Mouse (Mus musculus) gastrocnemius, postnatal 25 days (tissue): ENCODE measurements at regions not wholly inside any gene's neighbourhood (a gene's known extent, or its start where the extent isn't known, plus 50 kb on each side); places are given as distances from the start of the nearest gene placed in this dataset.
A peak's percentile ranks its signal among the peaks of the same experiment; 100 is the strongest.

Experiments used
- DNase-seq: peaks from one replicate; pipeline ENCODE4 v3.0.0; 2022

- DNase-seq: no peak
These were observed 291.9 kb upstream of the Thbs1 start for GRCm38 (mm10) chr2:117819701-117820225.

DNA sequence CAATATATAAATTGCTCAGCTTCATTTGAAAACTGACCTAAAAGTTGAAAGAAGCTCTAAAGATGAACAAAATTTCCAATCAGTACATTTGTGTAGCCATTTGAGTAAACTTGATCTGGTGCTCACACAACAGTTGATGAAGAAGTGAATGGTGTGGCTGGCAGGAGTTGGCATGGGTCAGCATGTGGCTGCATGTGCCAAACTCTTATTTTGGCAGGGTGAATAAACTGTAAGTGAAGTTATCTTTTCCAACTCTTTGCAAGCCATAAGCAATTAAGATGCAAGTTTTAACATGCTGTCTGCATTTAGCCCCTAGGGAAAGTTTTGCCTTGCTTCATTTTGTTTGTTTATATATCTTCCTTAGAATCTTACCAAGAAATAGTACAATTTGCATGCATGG lies 291.0 kb upstream of the Thbs1 start:
- DNase-seq: no peak

- DNase-seq: no peak
These were observed 286.6 kb upstream of the Thbs1 start for GRCm38 (mm10) chr2:117825088-117825487.

DNA sequence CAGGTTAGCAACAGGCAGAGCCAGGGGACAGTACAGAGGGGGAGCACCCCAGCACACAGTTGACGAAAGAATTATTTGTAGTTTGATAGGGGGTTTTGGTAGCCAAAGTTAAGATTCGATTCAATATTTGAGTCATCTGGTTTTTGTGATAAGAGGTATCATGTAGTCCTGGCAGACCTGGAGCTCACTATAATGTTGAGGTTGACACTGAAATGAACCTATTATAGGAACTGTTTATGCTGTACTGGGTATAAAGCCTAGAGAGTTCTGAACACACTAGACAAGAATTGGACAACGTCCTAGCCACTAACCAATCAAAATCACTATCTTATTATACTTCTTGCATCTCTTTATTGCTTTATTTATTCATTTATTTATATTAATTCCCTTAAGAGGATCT lies 284.4 kb upstream of the Thbs1 start:
- DNase-seq: no peak

GRCm38 (mm10) chr2:117838387-117838786 lies 273.3 kb upstream of the Thbs1 start:
- DNase-seq: peak; percentile 24

DNA sequence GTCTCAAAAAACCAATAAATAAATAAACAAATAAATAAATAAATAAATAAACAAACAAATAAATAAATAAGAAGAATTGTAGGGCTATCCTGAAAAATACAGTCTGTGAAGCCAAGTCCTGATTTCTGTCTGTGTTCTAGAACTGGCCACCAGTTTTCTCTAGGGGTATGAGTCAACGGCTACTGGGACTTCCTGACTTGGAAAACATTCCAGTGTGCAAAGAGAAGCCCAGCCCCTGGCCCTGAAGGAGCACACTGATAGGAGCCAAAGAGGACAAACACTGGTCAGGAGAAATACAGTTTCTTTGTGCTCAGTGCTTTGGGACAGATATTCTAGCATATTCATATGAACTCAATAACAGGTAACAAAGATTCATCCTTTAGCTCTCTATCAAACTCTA lies 271.3 kb upstream of the Thbs1 start:
- DNase-seq: peak; percentile 74

- no peak for DNase-seq
These were observed 269.2 kb upstream of the Thbs1 start for GRCm38 (mm10) chr2:117842309-117842986.

DNA sequence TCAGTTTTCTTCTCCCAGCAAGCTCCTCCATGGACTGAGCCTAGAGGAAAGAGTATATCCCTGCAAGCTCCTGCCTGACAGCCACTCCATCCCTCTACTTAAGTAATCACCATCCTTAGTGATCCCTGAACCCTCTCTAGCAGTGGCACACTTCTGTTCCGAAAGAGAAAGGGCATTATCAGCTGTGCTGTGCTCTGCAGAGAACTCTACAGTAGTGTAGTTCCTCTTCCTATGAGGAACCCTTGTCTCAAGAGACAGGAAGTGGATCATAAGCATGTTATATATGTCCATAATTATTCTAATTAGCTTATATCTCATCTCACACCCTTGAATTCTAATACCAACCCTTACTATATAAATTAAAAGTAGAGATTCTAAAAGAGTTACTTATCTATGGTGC lies 259.2 kb upstream of the Thbs1 start:
- no peak for DNase-seq

- no peak for DNase-seq
These were observed 249.4 kb upstream of the Thbs1 start for GRCm38 (mm10) chr2:117862301-117862700.

DNA sequence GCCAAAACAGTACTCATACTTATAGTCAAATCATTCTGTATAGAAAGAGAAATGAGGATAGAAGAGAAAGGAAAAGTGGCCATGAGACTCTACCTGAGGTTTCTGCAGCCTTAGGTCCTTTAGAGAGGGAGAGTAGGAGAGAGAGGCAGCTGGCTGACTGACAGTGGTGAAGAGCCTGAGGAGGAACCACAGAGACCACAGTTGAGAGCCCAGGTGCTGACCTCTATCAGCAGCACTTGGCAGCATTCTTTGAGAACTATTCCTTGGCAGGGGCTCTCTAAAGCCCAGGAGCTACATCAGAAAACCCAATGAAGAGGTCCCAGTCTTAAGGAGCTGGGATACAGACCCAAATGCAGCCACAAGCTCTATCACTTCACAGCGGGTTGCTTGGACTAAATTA lies 246.6 kb upstream of the Thbs1 start:
- no peak for DNase-seq

- DNase-seq: no peak
These were observed 244.7 kb upstream of the Thbs1 start for GRCm38 (mm10) chr2:117866946-117867345.

DNA sequence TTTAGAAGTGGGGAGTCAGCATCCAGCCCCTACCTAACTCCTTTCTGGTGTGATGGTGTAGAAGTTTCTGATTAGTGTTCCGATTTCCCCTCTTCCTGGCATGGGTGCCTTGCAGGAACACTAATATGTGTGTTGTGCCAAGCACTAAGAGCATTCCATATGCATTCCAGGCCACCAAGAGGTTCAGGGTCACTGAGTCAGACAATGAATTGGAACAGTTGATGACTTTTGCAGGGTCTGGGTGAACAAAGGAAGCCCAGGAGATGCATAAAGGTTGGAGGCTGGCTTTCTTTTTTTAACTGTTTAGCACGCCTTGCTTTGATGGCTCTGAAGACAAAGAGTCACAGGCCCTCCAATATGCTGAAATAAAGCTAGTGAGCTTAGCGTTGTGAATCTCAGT lies 244.3 kb upstream of the Thbs1 start:
- DNase-seq: peak; percentile 5

DNA sequence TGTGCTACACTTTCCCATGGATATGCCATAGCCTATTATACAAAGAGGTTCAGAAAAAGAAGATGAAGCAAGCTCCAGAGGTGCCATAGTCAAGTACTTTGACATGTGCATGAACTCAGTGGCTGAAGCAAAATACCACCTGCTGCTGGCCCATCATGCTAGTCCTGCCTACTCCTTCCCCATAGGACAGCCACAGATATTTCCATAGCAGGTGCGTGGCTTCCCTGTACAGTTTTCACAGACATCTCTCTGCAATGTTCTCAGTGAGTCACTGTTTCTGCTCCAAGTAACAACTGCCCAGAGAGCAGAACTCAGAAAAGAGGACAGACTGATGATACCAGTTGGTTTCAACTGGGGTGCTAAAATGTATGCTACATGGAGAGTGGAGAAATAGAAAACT lies 242.8 kb upstream of the Thbs1 start:
- no peak for DNase-seq

- no peak for DNase-seq
These were observed 240.0 kb upstream of the Thbs1 start for GRCm38 (mm10) chr2:117871507-117872282.

- no peak for DNase-seq
These were observed 233.9 kb upstream of the Thbs1 start for GRCm38 (mm10) chr2:117877816-117878215.

- DNase-seq: no peak
These were observed 229.5 kb upstream of the Thbs1 start for GRCm38 (mm10) chr2:117882136-117882535.

DNA sequence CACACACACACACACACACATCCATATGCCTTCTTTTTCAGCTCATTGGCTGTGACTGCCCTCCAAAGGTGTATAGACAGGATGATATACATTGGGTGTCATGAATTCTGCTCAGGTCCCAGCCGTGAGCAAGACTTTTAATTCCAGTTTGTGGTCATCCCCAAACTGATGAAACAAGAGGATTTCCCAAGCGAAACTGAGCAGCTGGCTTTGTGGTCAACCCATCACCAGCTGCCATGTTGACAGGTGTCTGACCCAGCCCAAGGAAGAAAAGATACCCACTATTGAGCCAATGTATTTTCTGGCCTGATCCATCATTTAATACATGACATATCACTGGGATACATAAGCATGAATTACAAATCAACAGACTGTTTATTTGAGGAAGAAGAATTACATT lies 228.8 kb upstream of the Thbs1 start:
- DNase-seq: no peak

- DNase-seq: no peak
These were observed 225.2 kb upstream of the Thbs1 start for GRCm38 (mm10) chr2:117886516-117886915.

DNA sequence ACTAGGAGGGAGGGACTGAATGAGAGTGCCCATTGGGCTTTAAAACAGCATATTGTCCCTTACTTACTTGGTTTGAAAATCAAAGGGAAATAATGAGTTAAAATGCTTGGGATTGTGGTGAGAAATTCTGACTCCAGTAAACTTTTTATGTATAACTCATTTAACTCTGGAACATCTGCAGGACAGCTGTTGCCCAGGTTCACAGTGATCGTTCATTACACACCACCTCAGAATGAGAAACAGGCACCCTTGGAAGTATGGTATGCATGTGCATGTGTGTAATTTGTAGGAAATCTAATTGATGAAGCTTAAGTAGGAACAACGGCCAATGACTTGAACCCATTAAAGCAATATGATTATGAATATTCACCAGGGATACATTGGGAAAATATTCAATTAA lies 210.4 kb upstream of the Thbs1 start:
- no peak for DNase-seq

GRCm38 (mm10) chr2:117902837-117903236 lies 208.8 kb upstream of the Thbs1 start:
- no peak for DNase-seq

DNA sequence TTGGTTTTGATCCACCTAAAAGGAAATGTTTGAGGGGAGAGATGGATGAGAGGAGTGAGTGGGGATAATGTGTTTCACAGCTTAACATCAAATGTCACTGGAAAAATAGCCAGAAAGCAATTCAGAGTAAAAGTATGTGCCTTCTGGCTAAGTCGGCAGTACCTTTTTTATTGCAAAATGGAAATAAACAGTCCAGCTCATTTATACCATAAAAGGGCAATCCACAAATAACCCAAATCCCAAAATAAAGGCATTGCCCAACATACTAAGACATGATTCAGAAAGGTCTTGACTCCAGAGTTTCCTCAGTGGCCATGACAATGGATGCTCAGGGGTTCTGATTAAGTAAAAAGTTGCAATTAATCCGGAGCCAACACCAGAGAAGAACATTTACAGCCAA lies 208.0 kb upstream of the Thbs1 start:
- no peak for DNase-seq

- DNase-seq: no peak
These were observed 205.2 kb upstream of the Thbs1 start for GRCm38 (mm10) chr2:117906509-117906908.

GRCm38 (mm10) chr2:117910781-117911180 lies 200.9 kb upstream of the Thbs1 start:
- no peak for DNase-seq

DNA sequence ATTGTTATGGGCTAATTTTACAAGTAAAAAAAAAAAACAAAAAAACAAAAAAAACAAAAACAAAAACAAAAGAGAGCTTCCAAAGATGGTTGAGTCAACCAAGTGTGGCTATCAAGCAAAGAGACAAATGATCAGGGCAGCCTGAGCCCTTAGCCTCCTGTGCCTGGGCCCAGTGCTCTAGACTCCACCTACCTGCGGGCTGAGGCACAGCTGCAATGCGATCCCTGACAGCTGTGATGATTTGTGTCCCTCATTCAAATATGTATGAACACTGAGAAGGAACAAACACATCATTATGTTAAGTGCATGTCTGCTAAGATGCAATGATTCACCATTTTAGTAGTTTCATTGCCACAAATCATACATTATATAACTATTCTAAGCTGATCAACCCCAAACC lies 199.0 kb upstream of the Thbs1 start:
- DNase-seq: no peak
